Mouse (Mus musculus) erythroblast, adult 5-6 weeks (primary cell): ENCODE results near the gene Nsdhl. TPM values are rescaled to one million over a fixed set of nuclear protein-coding genes. Genes with fewer than 3 reads are reported as not detected.

Experiments used
- ATAC-seq: replicated peaks from 2 replicates; pipeline ENCODE4 v1.8.0; 2016; ENCODE audit warnings: moderate number of reproducible peaks, mild to moderate bottlenecking, moderate TSS enrichment, inconsistent platforms; ENCODE audit not compliant: poor library complexity, low FRiP score, severe bottlenecking
- total RNA-seq, 2 experiments: library from RNA; stranded (forward) in 1 of 2; stranded (reverse) in 1 of 2; fragments of 150-400 nt in 1 of 2; fragments of 200-764, 138-1000 nt in 1 of 2; gene quantifications; 2 replicates each; pipeline versions ENCODE4 v1.2.3 to v1.2.4; 2015 to 2017; ENCODE audit warnings: low replicate concordance in 2 of 2

The Nsdhl gene
- total RNA-seq, 2 experiments from 2014 or later, result 4.8 to 20.6 TPM

GRCm38 (mm10) chrX:72992291-72992919 is 74.0 kb downstream of the Nsdhl start:
- peak; percentile 64; the same call in 1 of the 2 replicates for ATAC-seq

DNA sequence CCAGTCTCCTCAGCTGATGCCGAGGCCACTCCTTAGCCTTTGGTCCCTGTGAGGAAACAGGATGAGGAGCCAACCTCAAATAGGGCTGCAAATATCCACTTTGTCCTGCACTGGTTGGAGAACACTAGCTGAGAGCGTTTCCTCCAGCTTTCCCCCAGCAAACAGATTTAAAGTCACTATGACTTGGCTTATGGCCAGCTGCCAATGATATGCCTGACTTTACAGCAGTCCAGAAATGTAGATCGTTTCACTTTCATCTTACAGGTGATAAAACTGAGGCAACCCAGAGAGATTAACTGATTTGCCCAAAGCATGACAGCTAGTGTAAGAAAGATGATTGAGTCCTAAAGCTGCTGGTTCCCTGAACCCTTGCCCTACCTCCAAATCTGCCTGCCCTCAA is 77.2 kb downstream of the Nsdhl start:
- ATAC-seq, result no peak

DNA sequence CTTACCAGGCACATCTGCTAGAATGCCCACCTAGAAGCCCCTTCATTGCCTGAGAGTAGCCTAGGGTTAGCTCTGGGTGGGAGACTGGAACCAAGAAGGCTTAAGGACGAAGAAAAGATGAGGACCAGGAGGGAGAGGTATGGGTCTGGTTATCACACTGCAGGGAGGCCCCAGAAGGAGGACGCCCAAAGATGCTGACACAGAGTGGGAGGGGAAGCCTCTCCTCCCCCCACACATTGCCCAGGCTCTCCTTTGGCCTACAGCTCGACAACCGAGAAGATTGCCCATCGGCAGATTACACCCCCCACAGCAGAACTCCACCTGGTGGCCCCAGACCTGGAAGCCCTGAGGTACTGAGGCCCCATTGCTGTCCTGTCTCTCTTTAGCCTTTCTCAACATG is 84.8 kb downstream of the Nsdhl start:
- ATAC-seq, result no peak

DNA sequence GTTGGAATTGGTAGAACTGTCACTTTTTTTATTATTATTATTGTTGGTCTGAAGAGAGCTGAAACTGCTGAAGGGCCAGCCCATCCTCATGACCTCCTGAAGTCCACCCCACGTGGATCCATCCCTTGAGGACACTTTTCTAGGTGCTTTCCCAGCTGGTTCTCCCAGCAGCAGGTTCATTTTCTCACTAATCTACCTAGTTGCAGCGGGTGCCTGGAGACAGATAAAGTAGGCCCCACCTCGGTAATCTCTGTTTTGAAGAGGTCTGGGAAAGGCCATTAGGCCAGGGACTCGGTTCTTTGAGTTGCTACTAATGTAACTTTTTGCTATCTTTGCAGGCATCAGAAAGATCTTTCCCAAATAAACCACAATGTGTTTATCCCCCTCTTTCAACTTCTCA is 87.3 kb downstream of the Nsdhl start:
- peak; percentile 58 for ATAC-seq

DNA sequence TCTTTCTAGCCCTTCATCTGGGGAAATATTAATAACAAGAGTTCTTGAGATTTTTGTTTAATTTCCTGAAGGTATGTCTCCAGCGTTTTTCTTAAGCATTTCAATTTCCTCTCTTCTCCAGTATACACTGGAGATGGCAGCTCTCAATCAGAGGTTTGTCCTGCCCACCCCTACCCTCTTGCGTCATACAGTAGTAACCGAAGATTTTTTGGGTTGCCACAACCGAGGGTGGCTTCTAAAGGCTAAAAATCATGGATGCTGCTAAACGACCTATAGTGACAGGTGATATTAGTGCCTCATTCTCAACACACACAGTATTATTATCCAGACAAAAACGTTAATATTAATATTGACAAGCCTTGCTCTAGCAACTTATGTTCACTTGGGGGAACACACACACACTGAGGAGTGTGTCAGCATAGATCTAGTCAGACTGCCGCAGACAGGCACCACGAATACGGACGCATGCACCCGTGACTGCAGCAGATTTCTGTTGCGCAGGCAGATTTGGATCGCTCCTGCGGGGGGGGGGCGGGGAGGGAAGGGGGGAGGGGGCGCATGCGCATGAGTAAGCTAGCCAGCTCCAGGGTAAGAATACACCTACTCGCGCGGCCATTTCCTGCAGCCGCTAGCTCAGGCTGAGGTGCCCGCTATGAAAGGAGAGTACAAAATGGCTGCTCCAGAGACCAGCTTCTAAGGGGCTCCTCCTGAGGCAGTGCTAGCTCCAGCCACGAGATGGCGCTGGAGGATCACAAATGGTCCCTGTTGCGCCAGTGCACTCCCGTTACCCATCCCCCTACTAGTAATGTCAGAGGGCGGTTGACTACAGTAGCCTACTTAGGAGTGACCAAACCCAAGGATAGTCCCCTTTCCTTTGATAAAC is 89.5 kb downstream of the Nsdhl start:
- peak; percentile 94 for ATAC-seq

Other genes starting within 250 kb of the Nsdhl start
- gene Gabrq, start 93.4 kb upstream of the Nsdhl start, total RNA-seq (2015; ENCODE audit: low replicate concordance), result not detected in 2 replicates
- gene Gabrq, start 93.4 kb upstream of the Nsdhl start, total RNA-seq (2017; ENCODE audit: low replicate concordance), result not detected in 2 replicates
- 11.9 and 15.6 TPM in 2 replicates for gene Cetn2, start 146 bp upstream of the Nsdhl start, total RNA-seq (2015; ENCODE audit: low replicate concordance)
- 19.0 and 27.2 TPM in 2 replicates for gene Cetn2, start 146 bp upstream of the Nsdhl start, total RNA-seq (2017; ENCODE audit: low replicate concordance)
- gene Zfp185, start 68.8 kb downstream of the Nsdhl start, total RNA-seq (2015; ENCODE audit: low replicate concordance), result not detected in 2 replicates
- gene Zfp185, start 68.8 kb downstream of the Nsdhl start, total RNA-seq (2017; ENCODE audit: low replicate concordance), result not detected in 2 replicates
- not detected in 2 replicates for gene Pnma5, start 118.5 kb downstream of the Nsdhl start, total RNA-seq (2015; ENCODE audit: low replicate concordance)
- gene Pnma5, start 118.5 kb downstream of the Nsdhl start, total RNA-seq (2017; ENCODE audit: low replicate concordance), result not detected in 2 replicates
- gene Pnma3, start 146.2 kb downstream of the Nsdhl start, total RNA-seq (2015; ENCODE audit: low replicate concordance), result not detected in 2 replicates
- not detected in 2 replicates for gene Pnma3, start 146.2 kb downstream of the Nsdhl start, total RNA-seq (2017; ENCODE audit: low replicate concordance)
- 2.9 TPM in 1 of 2 replicates, not detected in the other for gene Xlr4a, start 163.9 kb downstream of the Nsdhl start, total RNA-seq (2015; ENCODE audit: low replicate concordance)
- 6.5 TPM in 1 of 2 replicates, not detected in the other for gene Xlr4a, start 163.9 kb downstream of the Nsdhl start, total RNA-seq (2017; ENCODE audit: low replicate concordance)
- gene Xlr3a, start 178.5 kb downstream of the Nsdhl start, total RNA-seq (2015; ENCODE audit: low replicate concordance), result not detected in 2 replicates
- gene Xlr3a, start 178.5 kb downstream of the Nsdhl start, total RNA-seq (2017; ENCODE audit: low replicate concordance), result 3.2 TPM in 1 of 2 replicates, not detected in the other
- not detected in 2 replicates for gene Gm14685, start 198.5 kb downstream of the Nsdhl start, total RNA-seq (2015; ENCODE audit: low replicate concordance)
- not detected in 2 replicates for gene Gm14685, start 198.5 kb downstream of the Nsdhl start, total RNA-seq (2017; ENCODE audit: low replicate concordance)
- not detected in 2 replicates for gene Xlr5b, start 230.2 kb downstream of the Nsdhl start, total RNA-seq (2015; ENCODE audit: low replicate concordance)
- not detected in 2 replicates for gene Xlr5b, start 230.2 kb downstream of the Nsdhl start, total RNA-seq (2017; ENCODE audit: low replicate concordance)
- gene DXBay18, start 230.9 kb downstream of the Nsdhl start, total RNA-seq (2015; ENCODE audit: low replicate concordance), result not detected in 2 replicates
- gene DXBay18, start 230.9 kb downstream of the Nsdhl start, total RNA-seq (2017; ENCODE audit: low replicate concordance), result not detected in 2 replicates